Mouse (Mus musculus) C2C12 (cell line): ENCODE measurements around the gene Aptx. TPM values are rescaled to one million over a fixed set of nuclear protein-coding genes. Genes with fewer than 3 reads are reported as not detected.

ENCODE experiments used
- H3K27me3 ChIP-seq: one replicate; pipeline ENCODE4 v1.6.1; 2011; ENCODE audit not compliant: control insufficient read depth, insufficient read depth, insufficient read length
- H3K36me3 ChIP-seq: one replicate; pipeline ENCODE4 v1.6.1; 2011; ENCODE audit not compliant: control insufficient read depth, insufficient read depth
- H3K4me3 ChIP-seq: one replicate; pipeline ENCODE4 v1.5.1; 2011; ENCODE audit warnings: mild to moderate bottlenecking, control low read depth; ENCODE audit not compliant: poor library complexity, insufficient read depth, severe bottlenecking
- H3K79me2 ChIP-seq: one replicate; pipeline ENCODE4 v1.6.1; 2011; ENCODE audit not compliant: control insufficient read depth, insufficient read depth
- H3K79me3 ChIP-seq: one replicate; pipeline ENCODE4 v1.6.1; 2011; ENCODE audit warnings: low read depth, control low read depth
- H3ac ChIP-seq: one replicate; pipeline ENCODE3; 2011; ENCODE audit warnings: low read depth; ENCODE audit not compliant: control insufficient read depth, insufficient read length
- CEBPB ChIP-seq: IDR thresholded peaks from one replicate; pipeline ENCODE4 v1.6.1; 2011; ENCODE audit warnings: low read depth, mild to moderate bottlenecking, control low read depth, moderate library complexity
- CTCF ChIP-seq: IDR thresholded peaks from one replicate; pipeline ENCODE4 v1.5.1; 2011; ENCODE audit not compliant: control insufficient read depth, insufficient read depth, insufficient read length
- FOSL1 ChIP-seq: IDR thresholded peaks from one replicate; pipeline ENCODE4 v1.8.0; 2011; ENCODE audit warnings: mild to moderate bottlenecking, low read length; ENCODE audit not compliant: poor library complexity, insufficient read depth, severe bottlenecking
- MAX ChIP-seq: IDR thresholded peaks from one replicate; pipeline ENCODE4 v1.6.1; 2011; ENCODE audit warnings: mild to moderate bottlenecking, control low read depth
- MYOD1 ChIP-seq: IDR thresholded peaks from one replicate; pipeline ENCODE4 v1.6.1; 2011; ENCODE audit warnings: low read depth; ENCODE audit not compliant: control insufficient read depth, insufficient read length
- MYOG ChIP-seq: IDR thresholded peaks from one replicate; pipeline ENCODE4 v1.6.1; 2011; ENCODE audit not compliant: control insufficient read depth, insufficient read length; ENCODE audit errors: extremely low read depth
- USF1 ChIP-seq: IDR thresholded peaks from one replicate; pipeline ENCODE4 v1.6.1; 2011; ENCODE audit warnings: low read depth, mild to moderate bottlenecking, control low read depth, moderate library complexity
- long read RNA-seq, 2 experiments: library from polyadenylated mRNA; unstranded; transcript quantifications; one replicate each; pipeline ENCODE4 v2.0.0; 2019 to 2020
- polyA plus RNA-seq: library from polyadenylated mRNA; unstranded; fragments of >200 nt; fragmentation: generic; extraction: Trizol; gene quantifications from one replicate; pipeline ENCODE4 v1.2.1, GENCODE M21; 2012; ENCODE audit warnings: missing spikeins

The Aptx gene
- 13.9 TPM for polyA plus RNA-seq
- long read RNA-seq, experiment 1, full-length matches to known transcripts = 18 of 29 reads
- long read RNA-seq, experiment 1, partial matches to known transcripts = 8 of 29 reads
- long read RNA-seq, experiment 1, other reads (novel, unspliced or antisense) = 3 of 29 reads
- long read RNA-seq, experiment 2, full-length matches to known transcripts = 32 of 40 reads
- long read RNA-seq, experiment 2, partial matches to known transcripts = 4 of 40 reads
- long read RNA-seq, experiment 2, other reads (novel, unspliced or antisense) = 4 of 40 reads

DNA sequence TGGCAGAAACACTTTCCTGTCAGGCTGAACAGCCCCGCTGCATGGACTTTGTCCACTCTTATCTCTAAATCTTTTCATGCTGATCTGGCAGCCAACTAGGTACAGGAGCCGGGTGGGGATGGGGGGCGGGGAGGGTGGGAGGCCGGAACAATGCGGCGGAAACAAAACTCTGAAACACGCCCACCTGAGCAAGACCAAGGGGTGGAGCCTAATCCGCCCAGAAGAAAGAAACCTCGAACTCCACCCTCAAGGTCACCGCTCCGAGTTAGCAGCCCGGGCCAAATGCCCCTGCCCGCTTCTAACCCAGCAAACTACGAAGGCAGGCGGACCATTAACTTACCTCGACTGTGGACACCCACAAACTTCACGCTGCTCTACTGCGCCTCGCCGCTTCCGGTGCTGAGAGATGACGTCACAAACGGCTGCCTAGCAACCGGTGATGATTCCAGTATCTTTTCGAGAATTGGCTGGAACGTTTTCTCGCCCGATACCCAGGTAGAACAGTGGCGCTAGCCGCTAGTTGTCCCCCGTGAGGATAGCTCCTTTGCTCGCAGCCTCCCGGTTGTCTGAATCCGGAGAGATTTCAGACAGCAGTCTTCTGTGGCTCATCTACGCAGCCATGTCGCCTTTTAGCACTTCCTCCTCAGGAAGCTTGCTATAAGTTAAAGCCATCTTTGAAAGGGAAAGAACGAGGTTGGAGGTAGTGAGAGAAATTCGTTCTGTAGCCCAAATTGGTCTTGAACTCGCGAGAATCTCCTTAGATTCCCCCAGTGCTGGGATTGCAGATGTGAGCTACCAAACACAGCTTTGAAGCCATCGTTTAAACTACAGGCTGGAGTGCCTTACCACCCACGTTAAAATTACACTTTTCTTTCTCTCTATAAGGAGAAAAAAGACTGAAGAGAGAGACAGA is at the start of gene Aptx:
Gene Aptx, minus strand, starts transcription at position 398 of the 913 bp plus-strand sequence.
- TF ChIP-seq USF1 (no peak), CTCF (no peak), CEBPB (no peak), FOSL1 (no peak), MYOG (no peak), MAX (peak; percentile 65), MYOD1 (no peak)
- Histone ChIP-seq H3ac (peak within 1 kb of the TSS; percentile 73), H3K4me3 (peak within 1 kb of the TSS; percentile 52), H3K79me3 (peaks cover 2% of the 10 kb centered on the region), H3K79me2 (peaks cover 18% of the 10 kb centered on the region), H3K36me3 (no peaks in the 10 kb centered on the region), H3K27me3 (no peaks in the 10 kb centered on the region)

DNA sequence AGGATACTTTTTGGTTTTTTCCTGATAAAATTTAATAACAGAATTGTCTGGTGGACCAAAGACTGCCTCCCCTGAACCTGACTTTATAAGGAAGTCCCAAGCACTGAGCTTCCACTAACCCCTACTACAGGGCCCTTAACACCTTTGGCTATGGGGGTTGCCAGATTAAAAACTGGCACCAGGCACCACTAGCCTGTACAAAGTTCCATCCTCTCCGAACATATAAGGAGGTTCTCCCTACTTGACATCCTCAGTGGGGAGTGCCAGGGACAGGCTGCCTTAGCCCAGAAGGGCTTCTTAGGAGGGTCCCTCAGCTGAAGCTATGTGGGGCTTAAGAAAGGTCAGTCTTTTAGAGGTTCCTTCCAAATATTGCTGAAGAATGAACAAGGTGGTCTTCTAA is 32.4 kb upstream of the Aptx start:
- Histone ChIP-seq H3K27me3 (no peaks in the 10 kb centered on the region), H3K79me2 (no peaks in the 10 kb centered on the region), H3ac (no peak overlapping the region), H3K36me3 (peaks cover 86% of the 10 kb centered on the region), H3K4me3 (no peak overlapping the region), H3K79me3 (no peaks in the 10 kb centered on the region)
- TF ChIP-seq MYOG (no peak), MYOD1 (no peak), CEBPB (no peak), CTCF (no peak), MAX (no peak), FOSL1 (no peak), USF1 (no peak)

- H3K27me3 ChIP-seq = no peaks in the 10 kb centered on the region
- TF ChIP-seq MAX (no peak), FOSL1 (no peak), CEBPB (no peak), MYOG (no peak), CTCF (no peak), MYOD1 (no peak), USF1 (no peak)
- no peak overlapping the region for H3K4me3 ChIP-seq
- H3ac ChIP-seq = no peak overlapping the region
- H3K79me3 ChIP-seq = peaks cover 24% of the 10 kb centered on the region
- H3K79me2 ChIP-seq = peaks cover 37% of the 10 kb centered on the region
- peaks cover 91% of the 10 kb centered on the region for H3K36me3 ChIP-seq
Observed at GRCm38 (mm10) chr4:40731262-40731661, 28.3 kb upstream of the Aptx start.

GRCm38 (mm10) chr4:40727247-40727646 is 24.3 kb upstream of the Aptx start:
- no peak for TF ChIP-seq MYOD1
- no peak for TF ChIP-seq CEBPB
- no peak for TF ChIP-seq FOSL1
- TF ChIP-seq CTCF = no peak
- TF ChIP-seq MYOG = no peak
- no peak for TF ChIP-seq MAX
- no peak for TF ChIP-seq USF1
- no peak overlapping the region for H3ac ChIP-seq
- H3K79me2 ChIP-seq = peaks cover 77% of the 10 kb centered on the region
- H3K27me3 ChIP-seq = no peaks in the 10 kb centered on the region
- peaks cover 60% of the 10 kb centered on the region for H3K79me3 ChIP-seq
- no peak overlapping the region for H3K4me3 ChIP-seq
- H3K36me3 ChIP-seq = peaks cover 86% of the 10 kb centered on the region

- Histone ChIP-seq H3ac (no peak overlapping the region), H3K27me3 (no peaks in the 10 kb centered on the region), H3K36me3 (peaks cover 69% of the 10 kb centered on the region), H3K4me3 (no peak overlapping the region), H3K79me2 (peaks cover 79% of the 10 kb centered on the region), H3K79me3 (peaks cover 60% of the 10 kb centered on the region)
- no peak for TF ChIP-seq CTCF
- TF ChIP-seq MYOD1 = no peak
- TF ChIP-seq MYOG = no peak
- TF ChIP-seq CEBPB = no peak
Observed at GRCm38 (mm10) chr4:40725554-40725953, 22.6 kb upstream of the Aptx start.

DNA sequence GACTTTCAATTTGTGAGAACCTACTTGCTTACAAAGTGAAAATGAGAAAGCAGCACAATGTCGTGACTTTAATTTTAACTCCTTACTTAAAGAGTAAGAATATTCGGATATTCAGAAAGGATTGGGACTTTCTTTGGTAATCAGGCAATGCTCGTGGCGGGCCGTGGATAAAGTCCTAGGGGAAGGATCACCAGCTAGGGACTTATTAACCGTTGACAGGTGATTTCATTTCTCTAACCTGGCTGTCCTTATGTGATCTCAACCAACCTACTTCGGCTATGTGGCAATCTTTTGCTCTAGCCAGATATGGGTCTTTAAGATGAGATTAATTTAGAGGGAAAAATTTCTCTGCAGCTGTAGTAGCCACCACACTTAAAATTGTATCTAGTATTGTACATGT is 22.1 kb upstream of the Aptx start:
- peaks cover 60% of the 10 kb centered on the region for H3K79me3 ChIP-seq
- peaks cover 65% of the 10 kb centered on the region for H3K36me3 ChIP-seq
- H3K4me3 ChIP-seq = no peak overlapping the region
- TF ChIP-seq MYOG = no peak
- no peak for TF ChIP-seq CEBPB
- no peak for TF ChIP-seq MYOD1
- TF ChIP-seq MAX = no peak
- TF ChIP-seq USF1 = no peak
- no peak for TF ChIP-seq FOSL1
- TF ChIP-seq CTCF = no peak
- H3K79me2 ChIP-seq = peaks cover 79% of the 10 kb centered on the region
- no peaks in the 10 kb centered on the region for H3K27me3 ChIP-seq
- no peak overlapping the region for H3ac ChIP-seq
